Mouse (Mus musculus) layer of hippocampus, adult 18-20 months (tissue): ENCODE results near the gene Thsd4. TPM values are rescaled to one million over a fixed set of nuclear protein-coding genes. Genes with fewer than 3 reads are reported as not detected.
A peak's percentile ranks its signal among the peaks of the same experiment; 100 is the strongest.

ENCODE experiments used
- DNase-seq, 2 experiments: peaks; one replicate each; pipeline ENCODE4 v3.0.0; 2022; ENCODE audit warnings: low spot score in 2 of 2
- total RNA-seq, 2 experiments: library from RNA; stranded (reverse); gene quantifications; 2 replicates each; pipeline ENCODE4 v1.2.3; 2021

Thsd4 gene
- total RNA-seq, 2 experiments from 2014 or later = 18.9 to 22.2 TPM

DNA sequence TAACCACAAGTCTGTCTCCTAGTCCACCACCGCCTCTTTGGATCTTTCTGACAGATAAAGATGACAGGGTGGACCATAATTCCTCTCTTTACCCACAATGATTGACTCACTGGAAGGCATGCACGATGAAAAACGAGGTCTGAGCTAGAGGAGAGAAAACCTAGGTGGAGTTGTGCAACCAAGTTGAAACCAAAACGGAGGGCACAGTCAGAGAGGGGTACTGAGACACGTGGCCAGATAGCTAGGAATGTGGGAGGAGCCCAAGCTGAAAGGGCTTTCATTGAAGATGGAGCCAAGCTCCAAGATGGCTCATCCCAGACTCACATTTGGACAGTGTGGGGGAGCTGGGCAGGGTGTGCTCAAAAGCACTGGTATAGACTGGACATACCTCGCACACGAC lies 296.4 kb downstream of the Thsd4 start:
- no peak for DNase-seq

GRCm38 (mm10) chr9:60224039-60224695 lies 297.7 kb downstream of the Thsd4 start:
- DNase-seq = peak in 1 of 2 experiments; percentile 19

- DNase-seq = no peak
Measured at GRCm38 (mm10) chr9:60220431-60220830, 301.4 kb downstream of the Thsd4 start.

GRCm38 (mm10) chr9:60218396-60218795 lies 303.4 kb downstream of the Thsd4 start:
- no peak for DNase-seq

- DNase-seq = no peak
Measured at GRCm38 (mm10) chr9:60216029-60216428, 305.8 kb downstream of the Thsd4 start.

DNA sequence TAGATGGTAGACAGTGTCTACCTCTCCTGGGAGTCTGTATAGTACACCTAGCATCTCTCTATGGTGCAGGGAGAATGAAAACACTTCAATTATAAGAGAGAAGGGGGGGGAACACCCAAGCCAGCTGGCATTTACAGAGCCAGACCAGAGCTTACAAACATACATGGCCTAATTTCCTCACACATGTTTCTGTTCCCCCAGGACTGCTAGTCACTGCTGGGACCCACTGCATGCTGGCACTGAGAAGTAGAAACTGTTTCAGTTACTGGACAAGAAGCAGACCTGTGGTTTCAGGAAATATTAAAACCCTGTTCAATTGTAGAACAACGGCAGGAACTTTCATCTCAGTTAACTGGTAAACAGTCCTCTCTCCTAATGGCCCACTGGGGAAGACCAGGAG lies 308.7 kb downstream of the Thsd4 start:
- no peak for DNase-seq

- no peak for DNase-seq
Measured at GRCm38 (mm10) chr9:60208843-60209242, 313.0 kb downstream of the Thsd4 start.

- DNase-seq = peak in 1 of 2 experiments; percentile 30
Measured at GRCm38 (mm10) chr9:60203141-60203540, 318.7 kb downstream of the Thsd4 start.

- peak in 1 of 2 experiments; percentile 26 for DNase-seq
Measured at GRCm38 (mm10) chr9:60200436-60200835, 321.4 kb downstream of the Thsd4 start.

DNA sequence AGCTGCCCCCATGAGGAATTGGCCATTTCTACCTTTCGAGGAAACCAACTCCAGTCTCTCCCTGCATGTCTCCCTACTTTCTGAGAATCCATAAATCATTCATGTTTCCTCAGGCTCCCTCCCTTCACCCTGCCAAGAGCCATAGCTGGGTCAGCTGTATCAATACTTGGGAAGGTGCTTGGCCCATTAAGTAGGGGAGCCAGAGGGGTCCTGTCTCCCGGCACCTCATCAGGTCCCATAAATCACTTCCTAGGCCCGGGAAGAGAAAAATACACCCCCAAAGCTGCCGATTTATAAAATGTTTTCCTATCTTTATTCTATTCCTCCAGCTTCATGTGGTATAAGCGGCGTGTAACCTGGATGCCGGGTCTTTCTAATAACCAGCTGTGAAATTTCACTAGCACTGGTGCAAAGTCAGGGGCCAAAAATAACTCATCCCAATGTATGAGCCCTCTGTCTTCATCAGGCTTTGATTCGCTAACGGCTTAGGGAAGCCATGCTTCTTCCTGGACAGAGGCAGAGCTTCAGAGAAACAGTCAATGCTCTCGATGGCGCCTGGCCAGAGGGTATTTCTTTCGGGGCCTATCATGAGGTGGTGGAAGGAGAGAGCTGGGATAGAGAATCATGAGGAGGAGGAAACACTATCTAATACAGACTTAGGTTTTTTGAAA lies 323.2 kb downstream of the Thsd4 start:
- no peak for DNase-seq

DNA sequence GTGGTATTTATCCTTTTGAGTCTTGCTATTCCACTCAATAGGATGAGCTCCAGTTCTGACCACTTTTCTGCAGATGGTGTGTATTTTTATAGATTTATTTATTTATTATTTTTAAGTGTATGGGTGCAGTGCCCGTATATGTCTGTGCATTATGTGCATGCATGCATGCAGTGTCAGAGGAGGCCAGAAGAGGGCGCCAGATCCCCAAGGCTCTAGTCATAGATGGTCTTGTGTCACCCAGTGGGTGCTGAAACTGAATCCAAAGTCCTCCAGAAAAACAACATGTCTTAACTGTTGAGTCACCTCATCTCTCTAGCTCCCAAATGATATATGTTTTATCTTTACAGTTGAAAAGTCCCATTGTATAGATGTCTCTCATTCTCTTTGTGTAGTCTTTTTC lies 326.3 kb downstream of the Thsd4 start:
- peak in 1 of 2 experiments; percentile 18 for DNase-seq

- no peak for DNase-seq
Measured at GRCm38 (mm10) chr9:60194905-60195304, 326.9 kb downstream of the Thsd4 start.

- no peak for DNase-seq
Measured at GRCm38 (mm10) chr9:60192321-60192720, 329.5 kb downstream of the Thsd4 start.

- no peak for DNase-seq
Measured at GRCm38 (mm10) chr9:60187437-60187836, 334.4 kb downstream of the Thsd4 start.

DNA sequence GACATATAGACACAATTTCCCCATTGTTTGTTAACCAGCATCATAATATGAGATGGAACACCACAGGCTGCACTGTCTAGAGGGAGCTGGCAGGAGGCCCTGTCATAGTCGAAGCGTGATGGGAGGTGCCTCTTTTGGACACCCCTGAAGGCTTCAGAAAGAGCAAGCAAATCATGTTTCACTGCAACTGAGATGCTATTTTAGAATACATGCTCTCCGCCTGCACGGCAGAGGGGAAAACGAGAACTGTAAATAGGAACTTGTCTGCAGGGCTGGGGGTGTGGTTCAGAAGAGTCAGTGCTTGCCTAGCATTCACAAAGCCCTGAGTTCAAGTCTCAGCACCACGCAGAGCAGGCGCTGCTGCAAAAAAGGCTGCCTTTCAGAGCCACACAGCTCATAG lies 334.9 kb downstream of the Thsd4 start:
- DNase-seq = no peak

GRCm38 (mm10) chr9:60184083-60184482 lies 337.8 kb downstream of the Thsd4 start:
- DNase-seq = no peak

DNA sequence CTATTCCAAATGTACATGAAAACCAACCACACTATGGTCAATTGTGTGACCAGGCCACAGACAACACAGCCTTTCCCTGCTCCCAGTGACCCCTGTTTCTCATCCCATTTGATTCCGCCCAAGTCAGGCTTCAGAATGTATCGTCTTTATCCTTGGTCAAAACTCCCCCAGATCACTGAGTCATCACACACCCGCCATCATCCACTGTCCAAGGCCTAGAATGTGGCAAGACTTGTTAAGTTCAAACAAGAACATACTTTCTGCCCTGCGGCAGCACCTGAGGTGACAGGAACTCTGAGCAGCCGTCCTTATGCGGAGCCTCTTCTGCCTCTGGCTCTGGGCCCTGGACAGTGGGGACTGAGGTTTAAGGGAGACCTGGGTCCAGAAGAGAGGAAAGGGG lies 339.5 kb downstream of the Thsd4 start:
- DNase-seq = no peak

DNA sequence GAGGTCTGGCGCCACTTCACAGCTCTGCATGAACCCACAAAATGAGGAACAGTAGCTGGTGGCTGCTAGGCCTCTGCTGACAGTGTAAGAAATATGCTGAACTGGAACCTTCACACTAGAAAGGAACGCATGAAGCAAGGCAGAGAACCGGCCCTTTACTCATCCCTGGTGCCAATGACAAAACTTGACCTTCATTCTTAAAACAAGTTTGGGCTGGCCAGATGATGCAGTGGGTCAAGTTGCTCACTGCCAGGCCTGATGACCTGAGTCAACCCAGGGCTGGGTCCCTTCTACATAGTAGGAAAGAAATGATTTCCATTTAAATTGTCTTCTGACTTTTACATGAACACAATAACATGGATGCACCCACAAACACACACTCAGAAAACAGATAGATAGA lies 340.9 kb downstream of the Thsd4 start:
- DNase-seq = no peak

DNA sequence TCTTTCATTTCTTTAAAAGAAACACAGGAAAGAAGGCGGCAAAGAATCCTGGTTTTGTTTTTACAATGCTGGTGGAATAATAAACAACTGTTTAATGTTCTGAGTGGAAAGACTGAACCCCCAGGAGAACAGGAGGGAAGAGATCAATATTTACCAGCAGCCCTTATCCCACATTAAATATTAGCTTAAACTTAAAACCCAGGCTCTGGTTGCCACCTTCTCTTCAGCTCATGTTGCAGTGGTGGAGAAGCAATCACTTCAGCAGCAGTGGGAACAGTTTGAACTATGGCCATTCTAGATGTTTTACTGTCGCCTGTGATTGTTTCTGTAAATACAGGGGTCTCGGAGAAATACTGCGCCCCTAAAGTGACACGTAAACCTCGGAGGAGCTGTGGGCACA lies 341.7 kb downstream of the Thsd4 start:
- DNase-seq = no peak

DNA sequence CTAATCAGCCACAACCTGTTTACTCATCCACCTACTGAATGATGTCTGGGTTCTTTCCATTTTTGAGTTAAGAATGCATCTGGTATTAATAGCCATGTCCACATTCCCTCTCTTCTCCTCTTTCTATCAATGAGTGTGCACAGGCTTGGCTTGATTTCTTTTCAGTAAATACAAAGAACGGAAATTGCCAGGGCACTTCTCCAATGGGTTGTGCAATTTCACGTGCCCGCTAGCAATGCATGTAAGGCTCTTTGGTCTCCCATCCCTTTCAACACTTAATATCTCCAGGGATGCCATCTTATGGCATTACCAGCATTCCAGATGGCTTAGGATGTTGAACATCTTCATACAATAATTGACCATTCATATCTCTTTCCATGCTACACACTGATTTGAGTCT lies 345.5 kb downstream of the Thsd4 start:
- DNase-seq = no peak

GRCm38 (mm10) chr9:60172459-60173060 lies 349.3 kb downstream of the Thsd4 start:
- peak; percentile 36 to 83 for DNase-seq

DNA sequence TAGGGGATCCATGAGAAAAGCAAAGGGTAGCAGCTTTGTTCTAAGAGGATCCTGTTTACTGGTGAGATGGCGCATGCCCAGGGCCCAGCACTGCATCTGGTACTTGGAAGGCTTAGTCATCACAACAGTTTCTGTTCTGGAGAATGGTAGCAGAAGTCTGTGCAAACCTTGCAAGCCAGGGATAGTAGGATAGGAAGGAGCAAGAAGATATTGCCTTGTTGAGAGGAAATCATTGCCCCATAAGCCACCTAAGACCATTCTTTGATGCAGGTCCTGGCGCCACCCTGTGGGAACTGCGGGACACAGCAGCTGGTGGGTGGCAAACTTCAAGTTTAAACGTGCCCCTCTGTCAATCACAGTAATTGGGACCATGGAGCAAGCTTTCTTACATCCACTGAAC lies 354.9 kb downstream of the Thsd4 start:
- DNase-seq = peak; percentile 60 to 68

DNA sequence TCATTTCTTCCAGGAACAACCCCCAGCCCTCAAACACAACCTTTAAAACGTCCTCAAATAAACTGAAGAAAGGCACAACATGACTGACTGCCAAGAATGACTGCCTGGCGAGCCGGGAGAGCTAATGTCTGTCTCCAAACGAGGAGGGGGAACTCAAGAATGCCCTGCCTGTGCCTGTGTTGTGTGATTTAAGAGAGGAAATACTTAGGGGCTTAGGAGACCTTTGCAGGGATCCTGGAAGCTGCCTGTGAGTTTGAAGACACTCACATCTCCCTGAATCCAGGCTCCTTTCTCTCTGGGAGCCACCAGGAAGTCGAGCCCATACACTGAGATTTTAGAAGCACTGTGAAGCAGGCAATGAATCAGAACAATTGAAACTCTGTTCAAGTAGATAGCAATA lies 361.0 kb downstream of the Thsd4 start:
- DNase-seq = no peak
